Mouse (Mus musculus) kidney, postnatal 25 days (tissue): ENCODE measurements around the gene Nnat.

Experiments
- DNase-seq, 2 experiments: peaks; one replicate each; pipeline ENCODE4 v3.0.0; 2021; ENCODE audit warnings: mixed read lengths in 2 of 2

The Nnat gene

GRCm38 (mm10) chr2:157552158-157552886 lies 7.6 kb upstream of the Nnat start:
- peak; percentile 30 to 63 for DNase-seq

- no peak for DNase-seq
Measured at GRCm38 (mm10) chr2:157556074-157556698, 3.7 kb upstream of the Nnat start.

- no peak for DNase-seq
Measured at GRCm38 (mm10) chr2:157558051-157558450, 1.8 kb upstream of the Nnat start.

GRCm38 (mm10) chr2:157558520-157558919 lies 1.4 kb upstream of the Nnat start:
- DNase-seq: no peak

- DNase-seq: no peak
Measured at GRCm38 (mm10) chr2:157559440-157559839, 438 bp upstream of the Nnat start.

- no peak for DNase-seq
Measured at GRCm38 (mm10) chr2:157560302-157560701, 424 bp downstream of the Nnat start.

GRCm38 (mm10) chr2:157561165-157561836 lies 1.4 kb downstream of the Nnat start:
- peak; percentile 96 to 97 for DNase-seq

GRCm38 (mm10) chr2:157563031-157563430 lies 3.2 kb downstream of the Nnat start:
- no peak for DNase-seq

- DNase-seq: peak in 1 of 2 experiments; percentile 6
Measured at GRCm38 (mm10) chr2:157564723-157565122, 4.8 kb downstream of the Nnat start.

GRCm38 (mm10) chr2:157565446-157565845 lies 5.6 kb downstream of the Nnat start:
- peak in 1 of 2 experiments; percentile 49 for DNase-seq

GRCm38 (mm10) chr2:157565898-157566259 lies 6.0 kb downstream of the Nnat start:
- no peak for DNase-seq

GRCm38 (mm10) chr2:157566260-157566952 lies 6.5 kb downstream of the Nnat start:
- peak; percentile 90 to 91 for DNase-seq

- peak in 1 of 2 experiments; percentile 31 for DNase-seq
Measured at GRCm38 (mm10) chr2:157567235-157567961, 7.5 kb downstream of the Nnat start.

- DNase-seq: peak in 1 of 2 experiments; percentile 17
Measured at GRCm38 (mm10) chr2:157568881-157569280, 9.0 kb downstream of the Nnat start.

GRCm38 (mm10) chr2:157569796-157570485 lies 10.1 kb downstream of the Nnat start:
- DNase-seq: peak in 1 of 2 experiments; percentile 25

GRCm38 (mm10) chr2:157571224-157571832 lies 11.4 kb downstream of the Nnat start, which contains the start of gene Blcap:
TSS of gene Blcap (minus strand) at chr2:157571274.
- DNase-seq: peak in 1 of 2 experiments; percentile 57

- no peak for DNase-seq
Measured at GRCm38 (mm10) chr2:157572786-157573185, 12.9 kb downstream of the Nnat start.

GRCm38 (mm10) chr2:157585351-157585750 lies 25.5 kb downstream of the Nnat start:
- DNase-seq: peak in 1 of 2 experiments; percentile 7

GRCm38 (mm10) chr2:157596876-157597566 lies 37.1 kb downstream of the Nnat start:
- no peak for DNase-seq

GRCm38 (mm10) chr2:157601435-157601839 lies 41.6 kb downstream of the Nnat start:
- DNase-seq: peak; percentile 19 to 44
